Mouse (Mus musculus): ENCODE data around the gene Lmntd1.

Gene Lmntd1

GRCm38 (mm10) chr6:145605203-145605602, 8.9 kb downstream of the Lmntd1 start:
- in situ Hi-C loops (cut with MboI; ENCODE audit: low sequenced_read_pairs) = no loop called here

GRCm38 (mm10) chr6:145604648-145605047, 9.5 kb downstream of the Lmntd1 start:
- in situ Hi-C loops (cut with MboI; ENCODE audit: low sequenced_read_pairs) = no loop called here

GRCm38 (mm10) chr6:145604126-145604525, 10.0 kb downstream of the Lmntd1 start:
- in situ Hi-C loops (cut with MboI; ENCODE audit: low sequenced_read_pairs) = no loop called here

GRCm38 (mm10) chr6:145598794-145599555, 15.1 kb downstream of the Lmntd1 start:
- in situ Hi-C loops (cut with MboI; ENCODE audit: low sequenced_read_pairs) = no loop called here

- in situ Hi-C loops (cut with MboI; ENCODE audit: low sequenced_read_pairs) = no loop called here
These were observed 18.2 kb downstream of the Lmntd1 start for GRCm38 (mm10) chr6:145595905-145596304.

GRCm38 (mm10) chr6:145593991-145594390, 20.1 kb downstream of the Lmntd1 start:
- in situ Hi-C loops (cut with MboI; ENCODE audit: low sequenced_read_pairs) = no loop called here

- in situ Hi-C loops (cut with MboI; ENCODE audit: low sequenced_read_pairs) = no loop called here
These were observed 21.6 kb downstream of the Lmntd1 start for GRCm38 (mm10) chr6:145592531-145592998.

GRCm38 (mm10) chr6:145592036-145592435, 22.1 kb downstream of the Lmntd1 start:
- in situ Hi-C loops (cut with MboI; ENCODE audit: low sequenced_read_pairs) = no loop called here

- in situ Hi-C loops (cut with MboI; ENCODE audit: low sequenced_read_pairs) = no loop called here
These were observed 22.5 kb downstream of the Lmntd1 start for GRCm38 (mm10) chr6:145591578-145591977.

- in situ Hi-C loops (cut with MboI; ENCODE audit: low sequenced_read_pairs) = no loop called here
These were observed 23.4 kb downstream of the Lmntd1 start for GRCm38 (mm10) chr6:145590501-145591293.

GRCm38 (mm10) chr6:145585052-145585973, 28.8 kb downstream of the Lmntd1 start:
- in situ Hi-C loops (cut with MboI; ENCODE audit: low sequenced_read_pairs) = no loop called here

- in situ Hi-C loops (cut with MboI; ENCODE audit: low sequenced_read_pairs) = no loop called here
These were observed 32.6 kb downstream of the Lmntd1 start for GRCm38 (mm10) chr6:145581366-145582170.

- in situ Hi-C loops (cut with MboI; ENCODE audit: low sequenced_read_pairs) = no loop called here
These were observed 34.4 kb downstream of the Lmntd1 start for GRCm38 (mm10) chr6:145579761-145580160.

- in situ Hi-C loops (cut with MboI; ENCODE audit: low sequenced_read_pairs) = no loop called here
These were observed 35.5 kb downstream of the Lmntd1 start for GRCm38 (mm10) chr6:145578457-145579185.

- in situ Hi-C loops (cut with MboI; ENCODE audit: low sequenced_read_pairs) = no loop called here
These were observed 37.4 kb downstream of the Lmntd1 start for GRCm38 (mm10) chr6:145576762-145577161.

GRCm38 (mm10) chr6:145573250-145574013, 40.7 kb downstream of the Lmntd1 start:
- in situ Hi-C loops (cut with MboI; ENCODE audit: low sequenced_read_pairs) = no loop called here

GRCm38 (mm10) chr6:145568701-145569100, 45.4 kb downstream of the Lmntd1 start:
- in situ Hi-C loops (cut with MboI; ENCODE audit: low sequenced_read_pairs) = no loop called here

GRCm38 (mm10) chr6:145567832-145568231, 46.3 kb downstream of the Lmntd1 start:
- in situ Hi-C loops (cut with MboI; ENCODE audit: low sequenced_read_pairs) = no loop called here

- in situ Hi-C loops (cut with MboI; ENCODE audit: low sequenced_read_pairs) = no loop called here
These were observed 46.8 kb downstream of the Lmntd1 start for GRCm38 (mm10) chr6:145567296-145567695.

Measured in CH12F3 (cell line).